Mouse (Mus musculus) heart, adult 2 months (tissue): ENCODE results near the gene Trir.

Experiments
- CTCF ChIP-seq: fragments of 200-600 bp; IDR thresholded peaks from 2 replicates; pipeline ENCODE4 v1.8.1; 2022; ENCODE audit warnings: antibody characterized with exemption, mild to moderate bottlenecking, moderate library complexity
- EP300 ChIP-seq: fragments of 200-500 bp; IDR thresholded peaks from 2 replicates; pipeline ENCODE4 v1.6.1; 2011; ENCODE audit warnings: low read depth, low read length, control low read depth; ENCODE audit not compliant: insufficient read depth
- POLR2A ChIP-seq: fragments of 200-500 bp; IDR thresholded peaks from 2 replicates; pipeline ENCODE4 v1.6.1; 2011; ENCODE audit warnings: mild to moderate bottlenecking, low read depth, low read length, control low read depth; ENCODE audit not compliant: insufficient read depth

GRCm38 (mm10) chr8:84977435-84978247 is 49.0 kb upstream of the Trir start:
- no peak for TF ChIP-seq CTCF
- 0 out of 2 replicates have a peak, but pooled peaks have one; percentile 4 for TF ChIP-seq EP300
- TF ChIP-seq POLR2A, result peak; percentile 57
